Mouse (Mus musculus) lung, postnatal 4 days (tissue): ENCODE measurements around the gene Nfe2.
"Not testable (repeated sequence)": the region's sequence is repeated elsewhere in the genome, so short reads cannot be mapped to it uniquely, and the experiment has no call there.

ENCODE experiments used
- DNase-seq, 2 experiments: peaks; one replicate each; pipeline ENCODE4 v3.0.0; 2021

The Nfe2 gene

GRCm38 (mm10) chr15:103290417-103290816 is 32.2 kb upstream of the Nfe2 start:
- no peak for DNase-seq

GRCm38 (mm10) chr15:103289600-103289999 is 31.4 kb upstream of the Nfe2 start:
- DNase-seq: no peak

GRCm38 (mm10) chr15:103285778-103286417 is 27.7 kb upstream of the Nfe2 start:
- DNase-seq: peak; percentile 57 to 77

GRCm38 (mm10) chr15:103284647-103285046 is 26.4 kb upstream of the Nfe2 start:
- peak in 1 of 2 experiments; percentile 36 for DNase-seq

GRCm38 (mm10) chr15:103284066-103284465 is 25.9 kb upstream of the Nfe2 start:
- DNase-seq: peak in 1 of 2 experiments; percentile 74

GRCm38 (mm10) chr15:103281465-103282205 is 23.4 kb upstream of the Nfe2 start:
- DNase-seq: no peak

GRCm38 (mm10) chr15:103280817-103281464 is 22.7 kb upstream of the Nfe2 start:
- DNase-seq: peak in 1 of 2 experiments; percentile 58

- DNase-seq: peak in 1 of 2 experiments; percentile 48
Observed at GRCm38 (mm10) chr15:103279750-103280149, 21.5 kb upstream of the Nfe2 start.

GRCm38 (mm10) chr15:103277949-103278348 is 19.7 kb upstream of the Nfe2 start:
- DNase-seq: no peak

GRCm38 (mm10) chr15:103275943-103276342 is 17.7 kb upstream of the Nfe2 start:
- not testable (repeated sequence) for DNase-seq

GRCm38 (mm10) chr15:103272419-103273279 is 14.4 kb upstream of the Nfe2 start, which contains the start of gene Copz1:
Gene Copz1, plus strand, starts transcription at chr15:103272714.
- peak; percentile 95 to 98 for DNase-seq

GRCm38 (mm10) chr15:103268903-103269302 is 10.7 kb upstream of the Nfe2 start:
- no peak for DNase-seq

GRCm38 (mm10) chr15:103264794-103265193 is 6.6 kb upstream of the Nfe2 start:
- DNase-seq: no peak

- DNase-seq: peak; percentile 33 to 43
Observed at GRCm38 (mm10) chr15:103259989-103260388, 1.8 kb upstream of the Nfe2 start.

GRCm38 (mm10) chr15:103259162-103259561 is 959 bp upstream of the Nfe2 start:
- no peak for DNase-seq

GRCm38 (mm10) chr15:103256210-103256986 is 1.8 kb downstream of the Nfe2 start:
- no peak for DNase-seq

- DNase-seq: peak; percentile 70 to 72
Observed at GRCm38 (mm10) chr15:103255169-103255568, 3.0 kb downstream of the Nfe2 start.

- DNase-seq: no peak
Observed at GRCm38 (mm10) chr15:103253352-103253751, 4.9 kb downstream of the Nfe2 start.

- DNase-seq: peak; percentile 58 to 64
Observed at GRCm38 (mm10) chr15:103252660-103253059, 5.5 kb downstream of the Nfe2 start.

GRCm38 (mm10) chr15:103251595-103251994 is 6.6 kb downstream of the Nfe2 start:
- no peak for DNase-seq

- DNase-seq: peak; percentile 75 to 88
Observed at GRCm38 (mm10) chr15:103250195-103250740, 7.9 kb downstream of the Nfe2 start.
